Mouse (Mus musculus): Measurements from ENCODE around the gene Adck1.
"Not testable (repeated sequence)": the region's sequence is repeated elsewhere in the genome, so short reads cannot be mapped to it uniquely, and the experiment has no call there.

Adck1 gene

GRCm38 (mm10) chr12:88360441-88361119 lies at the start of gene Adck1:
TSS of gene Adck1 (plus strand) at chr12:88360554.
- peak; percentile 85 to 91 for DNase-seq (ENCODE audit: low spot score in 2 of 2)

GRCm38 (mm10) chr12:88314556-88314955 lies 45.8 kb upstream of the Adck1 start:
- DNase-seq (ENCODE audit: low spot score in 2 of 2), result no peak

- DNase-seq (ENCODE audit: low spot score in 2 of 2), result not testable (repeated sequence)
These were observed 36.4 kb upstream of the Adck1 start, which contains the start of gene Gm5039 for GRCm38 (mm10) chr12:88323926-88324325. TSS of gene Gm5039 (minus strand) at chr12:88324026.

GRCm38 (mm10) chr12:88336662-88337413 lies 23.5 kb upstream of the Adck1 start:
- not testable (repeated sequence) for DNase-seq (ENCODE audit: low spot score in 2 of 2)

GRCm38 (mm10) chr12:88341286-88341685 lies 19.1 kb upstream of the Adck1 start:
- not testable (repeated sequence) for DNase-seq (ENCODE audit: low spot score in 2 of 2)

GRCm38 (mm10) chr12:88354182-88354702 lies 6.1 kb upstream of the Adck1 start:
- DNase-seq (ENCODE audit: low spot score in 2 of 2), result no peak

GRCm38 (mm10) chr12:88361120-88361445 lies 729 bp downstream of the Adck1 start:
- no peak for DNase-seq (ENCODE audit: low spot score in 2 of 2)

GRCm38 (mm10) chr12:88367673-88368072 lies 7.3 kb downstream of the Adck1 start:
- no peak for DNase-seq (ENCODE audit: low spot score in 2 of 2)

- no peak for DNase-seq (ENCODE audit: low spot score in 2 of 2)
These were observed 8.3 kb downstream of the Adck1 start for GRCm38 (mm10) chr12:88368618-88369017.

GRCm38 (mm10) chr12:88369690-88370089 lies 9.3 kb downstream of the Adck1 start:
- DNase-seq (ENCODE audit: low spot score in 2 of 2), result not testable (repeated sequence)

GRCm38 (mm10) chr12:88370321-88370720 lies 10.0 kb downstream of the Adck1 start:
- DNase-seq (ENCODE audit: low spot score in 2 of 2), result not testable (repeated sequence)

GRCm38 (mm10) chr12:88372018-88372417 lies 11.7 kb downstream of the Adck1 start:
- no peak for DNase-seq (ENCODE audit: low spot score in 2 of 2)

GRCm38 (mm10) chr12:88376820-88377219 lies 16.5 kb downstream of the Adck1 start:
- DNase-seq (ENCODE audit: low spot score in 2 of 2), result no peak

- DNase-seq (ENCODE audit: low spot score in 2 of 2), result no peak
These were observed 17.9 kb downstream of the Adck1 start for GRCm38 (mm10) chr12:88378256-88378655.

- DNase-seq (ENCODE audit: low spot score in 2 of 2), result no peak
These were observed 28.5 kb downstream of the Adck1 start for GRCm38 (mm10) chr12:88388832-88389231.

GRCm38 (mm10) chr12:88398658-88399057 lies 38.3 kb downstream of the Adck1 start:
- no peak for DNase-seq (ENCODE audit: low spot score in 2 of 2)

GRCm38 (mm10) chr12:88403541-88403940 lies 43.2 kb downstream of the Adck1 start:
- DNase-seq (ENCODE audit: low spot score in 2 of 2), result no peak

- DNase-seq (ENCODE audit: low spot score in 2 of 2), result peak in 1 of 2 experiments; percentile 71
These were observed 44.8 kb downstream of the Adck1 start for GRCm38 (mm10) chr12:88405113-88405512.

- DNase-seq (ENCODE audit: low spot score in 2 of 2), result no peak
These were observed 47.6 kb downstream of the Adck1 start for GRCm38 (mm10) chr12:88407996-88408322.

GRCm38 (mm10) chr12:88408323-88409047 lies 48.1 kb downstream of the Adck1 start:
- no peak for DNase-seq (ENCODE audit: low spot score in 2 of 2)

- DNase-seq (ENCODE audit: low spot score in 2 of 2), result no peak
These were observed 52.9 kb downstream of the Adck1 start for GRCm38 (mm10) chr12:88413239-88413638.

GRCm38 (mm10) chr12:88419912-88420621 lies 59.7 kb downstream of the Adck1 start:
- peak in 1 of 2 experiments; percentile 27 for DNase-seq (ENCODE audit: low spot score in 2 of 2)

All from frontal cortex, postnatal 10 days (tissue).